Comparison of ENCODE assay signal across 8 mouse cellular contexts in the genomic region with DNA sequence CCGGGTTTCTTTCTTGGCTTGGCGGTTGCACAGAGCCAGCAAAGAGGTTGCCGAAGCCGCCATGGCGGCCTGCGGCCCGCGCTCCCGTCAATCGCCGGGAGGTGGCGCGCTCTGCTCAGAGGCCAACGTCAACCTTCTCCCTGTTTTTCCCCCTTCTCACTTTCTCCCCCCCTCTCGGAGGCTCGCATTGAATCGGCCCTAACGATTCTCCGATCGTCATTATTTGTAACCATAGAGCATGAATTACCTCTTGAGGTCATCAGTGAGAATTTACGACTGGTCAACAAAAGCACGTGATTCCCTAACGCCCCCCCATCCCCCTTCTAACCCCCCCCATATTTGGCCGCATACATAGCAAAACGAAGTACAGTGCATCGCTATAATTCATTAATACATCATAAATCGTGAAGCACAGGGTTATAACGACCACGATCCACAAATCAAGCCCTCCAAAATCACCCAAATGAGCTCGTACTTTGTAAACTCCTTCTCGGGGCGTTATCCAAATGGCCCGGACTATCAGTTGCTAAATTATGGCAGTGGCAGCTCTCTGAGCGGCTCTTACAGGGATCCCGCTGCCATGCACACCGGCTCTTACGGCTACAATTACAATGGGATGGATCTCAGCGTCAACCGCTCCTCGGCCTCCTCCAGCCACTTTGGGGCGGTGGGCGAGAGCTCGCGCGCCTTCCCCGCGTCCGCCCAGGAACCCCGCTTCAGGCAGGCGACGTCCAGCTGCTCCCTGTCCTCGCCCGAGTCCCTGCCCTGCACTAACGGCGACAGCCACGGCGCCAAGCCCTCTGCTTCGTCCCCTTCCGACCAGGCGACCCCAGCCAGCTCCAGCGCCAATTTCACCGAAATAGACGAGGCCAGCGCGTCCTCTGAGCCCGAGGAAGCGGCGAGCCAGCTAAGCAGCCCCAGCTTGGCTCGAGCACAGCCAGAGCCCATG. TPM values are rescaled to one million over a fixed set of nuclear protein-coding genes. Genes with fewer than 3 reads are reported as not detected.
DNase-seq lines count a peak whose midpoint lies in the region; ATAC-seq and TF ChIP-seq lines count a peak whose summit lies in the region.

Gene Hoxb5, plus strand, starts transcription at position 186 of the 949 bp plus-strand sequence.

- peak within 1 kb of the TSS; percentile 76 for H3K27ac ChIP-seq in heart, embryonic 10.5 days
- peak within 1 kb of the TSS; percentile 95 for H3K27ac ChIP-seq in lung, embryonic 16.5 days (ENCODE audit: low read length)
- peak within 1 kb of the TSS; percentile 61 for H3K27ac ChIP-seq in small intestine, adult 2 months (ENCODE audit: insufficient read depth, low read depth, low read length)

- intact Hi-C loops in left cerebral cortex, postnatal 14 days (cut with DNase I) = loop anchor here (5.0 kb wide), 1 partner anchor 369 kb away; no protein-coding TSS in a partner anchor
- intact Hi-C loops in left cerebral cortex, postnatal 10 days (cut with DNase I) = loop anchor here (5.0 kb wide), 1 partner anchor 234 kb away; no protein-coding TSS in a partner anchor

- TF ChIP-seq POLR2A in small intestine, adult 2 months (IDR thresholded peaks at IDR 0.05; ENCODE audit: low read depth, low read length) = no peak

- H3K9me3 ChIP-seq in heart, embryonic 10.5 days = no peaks in the 10 kb centered on the region
- no peaks in the 10 kb centered on the region for H3K9me3 ChIP-seq in lung, embryonic 16.5 days (ENCODE audit: control insufficient read depth, low read length)

- 1% methylated on average over 69 of the region's 69 CpGs for WGBS in heart, embryonic 10.5 days
- WGBS in lung, embryonic 16.5 days = under 1% methylated on average over 69 of the region's 69 CpGs
- WGBS in small intestine, adult 2 months = 10% methylated on average over 69 of the region's 69 CpGs

- H3K4me1 ChIP-seq in heart, embryonic 10.5 days = peaks cover 33% of the 10 kb centered on the region
- peaks cover 7% of the 10 kb centered on the region for H3K4me1 ChIP-seq in lung, embryonic 16.5 days (replicated peaks; ENCODE audit: control insufficient read depth, insufficient read depth, low read length)
- H3K4me1 ChIP-seq in small intestine, adult 2 months (ENCODE audit: control insufficient read depth, insufficient read depth, insufficient read length, low read length) = peaks cover 4% of the 10 kb centered on the region; the same call in 1 of the 2 replicates

- H3K36me3 ChIP-seq in heart, embryonic 10.5 days = no peaks in the 10 kb centered on the region
- H3K36me3 ChIP-seq in lung, embryonic 16.5 days (ENCODE audit: control insufficient read depth, insufficient read depth, low read length) = no peaks in the 10 kb centered on the region
- no peaks in the 10 kb centered on the region for H3K36me3 ChIP-seq in small intestine, adult 2 months (ENCODE audit: control insufficient read depth, insufficient read depth, low read length)

- DNase-seq in left cerebral cortex, postnatal 14 days (ENCODE audit: low spot score in 2 of 2) = peak; percentile 20 to 36
- DNase-seq in left cerebral cortex, postnatal 10 days (ENCODE audit: extremely low spot score in 1 of 2, low spot score in 2 of 2) = no peak
- peak; percentile 92 for DNase-seq in adrenal gland, postnatal 36 days
- DNase-seq in heart, embryonic 10.5 days (ENCODE audit: low spot score) = no peak
- DNase-seq in kidney, adult 8-10 months = peak; percentile 89 to 93
- DNase-seq in urinary bladder, adult 2 months (ENCODE audit: low spot score) = no peak

- ATAC-seq in lung, embryonic 16.5 days (ENCODE audit: low read depth) = peak; percentile 80

- peak within 1 kb of the TSS; percentile 79 for H3K4me2 ChIP-seq in lung, embryonic 16.5 days (ENCODE audit: low read depth, low read length)

- H3K4me3 ChIP-seq in heart, embryonic 10.5 days = peak within 1 kb of the TSS; percentile 57
- peak within 1 kb of the TSS; percentile 58 for H3K4me3 ChIP-seq in lung, embryonic 16.5 days (ENCODE audit: low read length)
- peak within 1 kb of the TSS; percentile 52 for H3K4me3 ChIP-seq in small intestine, adult 2 months (ENCODE audit: low read depth, low read length)

- peaks cover 100% of the 10 kb centered on the region for H3K27me3 ChIP-seq in heart, embryonic 10.5 days (ENCODE audit: insufficient read depth, poor library complexity, severe bottlenecking)
- H3K27me3 ChIP-seq in lung, embryonic 16.5 days (ENCODE audit: control insufficient read depth, insufficient read depth, low read depth, low read length) = peaks cover 70% of the 10 kb centered on the region
- peaks cover 62% of the 10 kb centered on the region for H3K27me3 ChIP-seq in small intestine, adult 2 months (ENCODE audit: control insufficient read depth, insufficient read depth, low read length)

- peak within 1 kb of the TSS; percentile 76 for H3K9ac ChIP-seq in lung, embryonic 16.5 days (ENCODE audit: low read length)

- peak; percentile 79 for TF ChIP-seq CTCF in small intestine, adult 2 months (IDR thresholded peaks at IDR 0.05; ENCODE audit: extremely low read depth, insufficient read length, insufficient replicate concordance, low read depth, low read length)

RNA-seq across cellular contexts. Expression of gene Hoxb5, which starts in this region (rescaled TPM):
- total RNA-seq in left cerebral cortex, postnatal 14 days (2021) = not detected
- total RNA-seq in left cerebral cortex, postnatal 10 days (2021) = not detected
- total RNA-seq in adrenal gland, postnatal 36 days (2021) = 10 to 100 TPM; 16.1 to 27.0 TPM
- 1.0 and 5.2 TPM in 2 replicates for polyA plus RNA-seq in heart, embryonic 10.5 days (2016; fragmentation: Nextera tagmentation; extraction: Ambion mirVana)
- polyA plus RNA-seq in lung, embryonic 16.5 days (2015; fragmentation: Nextera tagmentation; extraction: Ambion mirVana) = 39.2 and 46.6 TPM in 2 replicates
- 1.8 and 3.2 TPM in 2 replicates for polyA plus RNA-seq in small intestine, adult 2 months (2012; rRNA removed)
- polyA plus RNA-seq in urinary bladder, adult 2 months (2012; rRNA removed) = 5.8 and 7.4 TPM in 2 replicates

Comparison
In these comparisons a context has a peak if more than half of its experiments do, and no peak if none do; other contexts are left out.
1. RNA of gene Hoxb5 (total RNA-seq): 16.1 to 27.0 TPM in adrenal gland, postnatal 36 days; not detected in left cerebral cortex, postnatal 14 days and not detected in left cerebral cortex, postnatal 10 days; every median in the first group is over 10 times any median in the second.
2. Peak in DNase-seq in left cerebral cortex, postnatal 14 days; RNA of the gene not detected or under 1 TPM.
3. DNase-seq: peak in adrenal gland, postnatal 36 days (2 of 2) and kidney, adult 8-10 months (2 of 2); none in left cerebral cortex, postnatal 10 days (0 of 2), heart, embryonic 10.5 days (single experiment) and urinary bladder, adult 2 months (single experiment).
4. Peak in every context shown above with its lines, with median percentiles within 50 percentile points of each other: H3K27ac ChIP-seq and H3K4me3 ChIP-seq.